Mouse (Mus musculus): ENCODE results near the gene Pla2g6.

The Pla2g6 gene

DNA sequence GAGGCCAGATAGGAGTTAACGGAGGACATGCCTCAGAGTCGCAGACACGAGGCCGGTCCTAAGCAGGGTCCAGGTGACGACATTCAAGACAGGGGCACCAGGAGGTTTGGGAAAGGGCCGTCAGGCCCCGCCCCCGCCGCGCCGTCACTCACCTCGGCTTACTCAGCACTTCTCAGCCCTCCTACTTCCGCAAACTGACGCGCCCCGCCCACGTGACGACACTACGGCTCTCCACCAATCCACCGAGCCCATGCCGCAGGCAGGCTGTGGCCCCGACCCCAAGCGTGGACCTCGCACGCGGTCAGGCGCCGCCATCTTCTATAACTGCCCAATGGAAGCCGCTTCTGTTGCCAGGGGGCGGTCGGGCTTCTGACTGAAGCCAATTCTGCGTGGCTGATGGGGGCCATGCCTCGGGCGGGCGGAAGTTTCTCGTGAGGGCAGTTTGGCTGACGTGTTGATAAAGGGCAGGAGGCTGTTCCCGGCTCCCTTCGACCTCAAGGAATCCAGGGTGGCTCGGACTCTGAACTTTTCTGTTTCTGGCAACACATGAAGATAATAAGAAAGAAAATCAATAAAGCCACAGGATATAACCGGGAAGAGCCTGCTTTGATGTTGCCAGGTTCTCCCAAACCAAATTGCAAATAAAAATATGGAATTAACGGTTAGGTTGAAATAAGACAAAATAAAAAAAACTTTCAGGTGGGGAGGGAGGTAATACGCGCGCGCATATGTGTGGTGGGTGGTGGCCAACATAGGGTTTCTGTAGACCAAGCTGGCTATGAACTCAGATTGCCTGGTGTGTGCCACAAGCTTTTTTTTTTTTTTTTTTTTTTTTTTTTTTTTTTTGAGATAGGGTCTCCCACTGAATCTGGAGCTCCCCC, at the start of gene Pla2g6:
Gene Pla2g6, minus strand, starts transcription at position 333 of the 881 bp plus-strand sequence.
- in situ Hi-C loops (cut with MboI; ENCODE audit: low pct_unique_long_range_greater_than_20kb in 1 of 2, low sequenced_read_pairs in 2 of 2, unreplicated experiment in 1 of 2) = no loop called here

DNA sequence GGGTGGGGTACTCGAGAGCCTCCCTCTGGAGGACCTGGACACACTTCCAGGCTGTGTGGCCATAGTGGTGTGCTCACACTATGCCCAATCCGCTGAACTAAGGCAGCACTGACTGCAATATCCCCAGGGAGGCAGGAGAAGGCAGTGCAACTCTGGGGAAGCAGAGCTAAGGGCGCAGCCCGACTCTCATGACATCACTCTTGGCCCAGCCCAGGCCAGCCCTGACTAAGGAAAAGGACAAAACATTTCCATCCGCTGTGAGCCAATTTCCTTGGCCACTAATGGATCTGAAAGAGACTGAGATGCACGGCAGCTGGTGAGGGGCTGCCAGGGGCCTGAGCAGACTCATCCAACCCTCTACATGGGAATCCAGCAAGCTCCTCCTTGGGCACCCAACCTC, 49.5 kb upstream of the Pla2g6 start:
- in situ Hi-C loops (cut with MboI; ENCODE audit: low pct_unique_long_range_greater_than_20kb in 1 of 2, low sequenced_read_pairs in 2 of 2, unreplicated experiment in 1 of 2) = no loop called here

DNA sequence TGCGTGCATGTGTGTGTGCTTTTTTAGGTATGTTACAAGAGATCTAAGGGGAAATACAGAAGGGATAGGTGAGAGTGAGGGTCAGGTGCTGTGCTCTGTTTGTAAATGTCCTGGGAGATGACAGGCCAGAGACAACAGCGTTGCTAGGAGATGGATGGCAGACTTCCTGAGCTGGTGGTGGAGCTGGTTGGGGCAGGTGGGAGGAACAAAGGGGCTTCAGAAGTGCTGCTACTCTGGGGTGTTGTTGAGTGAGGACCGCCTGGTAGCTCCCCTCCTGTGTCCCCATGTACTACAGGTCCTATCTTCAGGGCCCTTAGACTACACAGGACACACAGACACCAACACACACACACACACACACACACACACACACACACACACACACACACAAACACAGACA, 46.6 kb upstream of the Pla2g6 start:
- in situ Hi-C loops (cut with MboI; ENCODE audit: low pct_unique_long_range_greater_than_20kb in 1 of 2, low sequenced_read_pairs in 2 of 2, unreplicated experiment in 1 of 2) = no loop called here

DNA sequence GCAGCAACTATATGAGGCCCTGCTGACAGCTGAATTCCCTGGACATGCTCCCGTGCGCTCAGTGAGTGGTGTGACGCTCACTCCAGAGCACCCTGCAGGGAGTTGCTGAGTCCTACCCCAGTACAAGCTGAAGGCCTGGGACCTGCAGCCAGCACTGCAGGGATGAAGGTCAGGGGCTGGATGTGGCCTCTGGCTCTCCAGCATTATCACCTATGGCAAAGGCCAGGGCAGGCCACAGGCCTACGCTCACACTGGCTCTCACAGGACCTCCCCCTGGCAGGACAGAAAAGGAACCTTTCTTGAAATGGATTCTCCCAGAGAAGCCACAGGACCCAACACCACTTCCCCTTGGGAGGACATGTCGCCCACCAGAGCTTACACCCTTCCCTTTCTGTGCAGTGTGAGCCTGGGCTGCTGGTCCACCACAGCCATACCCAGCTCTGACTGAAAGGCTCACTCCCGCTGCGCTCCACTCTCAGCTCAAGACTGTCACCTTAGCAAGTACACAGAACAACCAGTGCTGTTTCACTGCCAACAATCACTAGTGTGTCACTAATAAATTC, 42.2 kb upstream of the Pla2g6 start:
- in situ Hi-C loops (cut with MboI; ENCODE audit: low pct_unique_long_range_greater_than_20kb in 1 of 2, low sequenced_read_pairs in 2 of 2, unreplicated experiment in 1 of 2) = no loop called here

DNA sequence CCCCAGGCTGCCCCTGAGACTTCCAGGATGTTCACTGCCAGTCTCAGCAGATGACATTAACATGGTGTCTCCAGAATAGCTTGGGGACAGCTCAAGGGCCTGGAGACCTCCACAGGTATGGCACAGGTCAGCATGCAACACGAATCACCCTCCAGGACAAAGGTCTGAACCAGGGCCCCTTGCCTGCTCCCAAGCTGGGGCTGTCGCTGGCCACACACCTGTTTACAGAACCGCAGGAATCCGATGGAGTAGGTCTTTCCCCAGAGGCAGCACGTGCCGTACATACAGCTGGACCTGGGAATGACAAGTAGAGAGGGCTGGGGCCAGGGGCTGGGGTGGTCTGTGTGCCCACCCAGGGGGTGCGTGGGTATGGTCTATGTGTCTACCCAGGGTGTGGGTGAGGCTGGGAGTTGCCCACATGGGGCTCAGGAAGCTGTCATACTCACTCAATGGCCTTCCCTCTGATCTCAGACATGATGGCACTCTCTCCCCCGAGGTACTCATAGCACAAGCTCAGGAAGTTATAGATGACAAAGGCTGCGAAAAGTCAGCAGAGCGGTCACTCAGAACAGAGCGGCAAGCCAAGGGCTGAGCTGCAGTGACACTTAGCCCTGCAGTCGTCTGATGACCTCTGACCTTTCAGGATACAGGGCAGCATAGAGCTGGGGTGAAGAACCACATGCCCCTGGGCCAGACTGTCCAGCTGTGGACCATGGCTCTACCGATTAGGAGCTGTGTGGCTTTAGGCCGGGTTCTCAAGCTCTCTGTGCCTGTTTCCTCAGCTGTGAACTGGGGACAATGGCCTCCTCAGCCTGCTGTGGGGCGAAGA, 41.5 kb upstream of the Pla2g6 start:
- in situ Hi-C loops (cut with MboI; ENCODE audit: low pct_unique_long_range_greater_than_20kb in 1 of 2, low sequenced_read_pairs in 2 of 2, unreplicated experiment in 1 of 2) = no loop called here

DNA sequence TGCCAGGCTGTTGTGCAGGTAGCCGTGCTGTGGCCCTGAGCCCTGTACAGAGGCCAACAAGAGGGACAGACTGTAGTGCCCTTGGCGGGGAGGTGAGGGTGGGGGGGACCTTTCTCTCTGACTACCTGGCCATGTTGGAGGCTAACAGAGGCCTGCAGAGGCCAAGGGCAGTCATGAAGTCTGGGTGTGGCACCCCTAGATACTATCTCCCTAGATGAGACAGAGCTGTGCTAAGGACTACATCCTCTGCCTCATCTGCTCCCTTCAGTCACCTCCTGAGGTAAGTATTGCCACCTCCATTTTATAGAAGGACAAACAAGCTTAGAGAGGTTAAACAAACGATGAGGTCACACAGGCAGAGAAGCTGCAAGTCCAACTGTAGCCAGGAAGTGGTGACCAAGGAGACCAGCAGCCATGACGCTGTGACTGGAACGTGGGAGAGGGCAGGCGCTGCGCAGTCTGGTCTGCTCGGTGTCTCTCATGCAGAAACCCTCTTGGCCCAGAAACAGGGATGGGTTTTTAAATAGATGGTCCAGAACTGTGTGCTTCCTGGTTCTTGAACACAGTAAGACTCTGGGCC, 40.8 kb upstream of the Pla2g6 start:
- in situ Hi-C loops (cut with MboI; ENCODE audit: low pct_unique_long_range_greater_than_20kb in 1 of 2, low sequenced_read_pairs in 2 of 2, unreplicated experiment in 1 of 2) = no loop called here

DNA sequence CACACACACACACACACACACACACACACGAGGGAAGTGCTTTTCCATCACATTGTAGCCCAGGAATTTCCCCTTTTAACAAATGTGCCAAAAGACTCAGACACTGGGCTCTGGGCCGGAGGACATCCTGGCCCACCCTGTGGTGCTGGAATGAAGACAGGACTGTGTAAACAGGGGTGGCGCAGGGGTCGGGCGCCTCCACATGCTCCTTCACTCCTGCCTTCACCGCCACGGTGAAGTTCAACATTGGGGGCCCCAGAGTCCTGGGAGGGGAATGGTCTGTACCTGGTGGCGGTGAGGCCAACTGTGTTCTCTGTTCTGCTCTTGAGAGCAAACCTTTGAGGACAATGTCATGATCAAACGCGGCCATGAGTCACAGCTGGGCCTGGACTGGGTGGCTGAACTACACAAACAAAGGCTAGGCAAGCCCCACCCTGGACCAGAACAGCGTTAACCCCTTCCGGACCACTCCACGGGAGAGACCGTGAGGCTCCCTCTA, 40.2 kb upstream of the Pla2g6 start:
- in situ Hi-C loops (cut with MboI; ENCODE audit: low pct_unique_long_range_greater_than_20kb in 1 of 2, low sequenced_read_pairs in 2 of 2, unreplicated experiment in 1 of 2) = no loop called here

DNA sequence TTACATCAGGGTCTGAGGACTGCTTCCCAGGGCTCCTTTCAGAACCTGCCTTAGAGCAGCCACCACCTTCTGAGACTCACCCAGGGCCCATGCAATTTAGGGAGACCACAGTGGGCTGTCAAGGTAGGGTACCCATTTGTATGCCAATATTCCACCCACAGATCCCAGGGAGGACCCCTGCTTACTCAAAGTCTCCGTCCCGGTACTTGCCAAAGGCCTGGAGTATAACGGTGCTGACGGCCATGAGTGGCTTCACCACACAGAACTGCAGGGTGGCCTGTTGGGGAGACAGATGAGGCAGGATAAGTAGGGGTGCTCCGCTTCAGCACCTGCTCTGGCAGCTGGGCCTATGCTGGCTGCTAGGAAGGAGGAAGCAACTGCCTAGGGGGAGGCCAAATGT, 38.2 kb upstream of the Pla2g6 start:
- in situ Hi-C loops (cut with MboI; ENCODE audit: low pct_unique_long_range_greater_than_20kb in 1 of 2, low sequenced_read_pairs in 2 of 2, unreplicated experiment in 1 of 2) = no loop called here

DNA sequence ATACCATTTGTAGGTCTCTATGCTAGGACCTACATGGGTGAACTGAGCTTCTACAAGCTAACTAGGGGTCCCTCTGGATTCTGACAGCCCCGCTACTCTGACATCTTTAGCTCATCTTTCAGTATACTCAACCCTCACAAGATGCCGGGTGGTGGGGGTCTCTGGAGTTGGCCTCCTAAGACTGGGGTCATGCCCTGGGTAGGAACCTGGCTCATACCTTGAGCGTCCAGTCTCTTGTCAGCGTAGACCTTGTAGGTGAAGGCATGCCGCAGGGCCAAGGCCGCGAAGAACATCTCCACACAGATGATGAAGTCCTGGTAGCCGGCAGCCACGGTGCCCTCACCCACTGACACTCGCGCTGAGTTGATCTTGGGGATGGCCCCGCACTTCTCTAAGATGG, 36.9 kb upstream of the Pla2g6 start:
- in situ Hi-C loops (cut with MboI; ENCODE audit: low pct_unique_long_range_greater_than_20kb in 1 of 2, low sequenced_read_pairs in 2 of 2, unreplicated experiment in 1 of 2) = no loop called here

DNA sequence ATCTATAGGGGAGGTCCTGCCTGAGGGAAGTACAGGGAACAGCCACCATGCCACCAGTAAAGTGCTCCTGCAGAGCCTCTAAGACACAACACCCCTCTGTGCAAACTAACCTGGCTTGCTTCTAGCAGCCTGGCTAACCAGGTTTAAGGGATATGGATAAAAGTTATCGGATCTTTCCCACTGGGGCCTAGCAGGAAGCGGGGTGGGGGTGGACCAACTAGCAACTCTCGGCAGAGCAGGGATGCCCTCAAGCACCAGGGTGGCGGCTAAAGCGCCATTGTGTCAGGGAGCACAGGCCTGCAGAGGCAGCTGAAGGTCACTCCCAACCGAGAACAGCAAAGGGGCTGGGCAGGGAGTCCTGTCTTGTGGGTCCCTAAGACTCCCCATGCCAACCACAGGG, 35.9 kb upstream of the Pla2g6 start:
- in situ Hi-C loops (cut with MboI; ENCODE audit: low pct_unique_long_range_greater_than_20kb in 1 of 2, low sequenced_read_pairs in 2 of 2, unreplicated experiment in 1 of 2) = no loop called here

DNA sequence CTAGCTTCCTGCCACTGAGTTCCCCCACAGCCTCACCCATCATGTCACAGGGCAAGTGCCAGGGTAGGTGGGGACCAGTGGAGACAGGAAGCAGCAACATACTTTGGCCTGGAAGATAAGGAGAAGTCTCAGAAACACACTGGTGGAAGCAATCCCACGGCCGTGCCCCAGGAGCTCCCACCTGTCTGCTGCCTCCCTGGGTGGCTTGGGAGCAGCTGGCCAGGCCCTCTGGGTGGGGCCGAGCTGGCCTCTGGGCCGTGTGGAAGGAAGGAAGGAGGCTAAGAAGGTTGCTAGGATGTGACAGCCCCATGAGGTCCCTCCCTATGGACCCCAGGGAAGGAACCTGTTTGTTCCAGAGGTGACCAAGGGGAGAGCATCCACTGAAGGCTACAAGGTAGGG, 32.8 kb upstream of the Pla2g6 start:
- in situ Hi-C loops (cut with MboI; ENCODE audit: low pct_unique_long_range_greater_than_20kb in 1 of 2, low sequenced_read_pairs in 2 of 2, unreplicated experiment in 1 of 2) = no loop called here

DNA sequence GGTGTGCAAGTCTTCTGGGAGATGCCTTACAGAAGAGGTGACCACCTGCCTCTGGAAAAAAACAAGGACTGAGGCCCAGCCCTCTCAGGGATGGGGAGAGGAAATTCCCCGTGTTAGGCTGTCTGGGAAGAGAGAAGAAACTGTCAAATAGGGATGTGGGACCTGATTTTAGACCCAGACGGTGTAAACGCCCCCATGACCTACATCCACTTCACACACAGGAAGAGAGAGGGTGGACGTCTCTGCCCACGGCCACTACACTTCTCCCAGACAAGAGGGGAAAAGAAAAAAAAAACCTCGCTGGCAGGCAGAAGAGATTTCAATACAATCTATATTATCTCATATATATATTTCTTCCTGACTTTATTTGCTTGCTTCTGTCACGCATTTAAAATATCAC, 32.2 kb upstream of the Pla2g6 start:
- in situ Hi-C loops (cut with MboI; ENCODE audit: low pct_unique_long_range_greater_than_20kb in 1 of 2, low sequenced_read_pairs in 2 of 2, unreplicated experiment in 1 of 2) = no loop called here

DNA sequence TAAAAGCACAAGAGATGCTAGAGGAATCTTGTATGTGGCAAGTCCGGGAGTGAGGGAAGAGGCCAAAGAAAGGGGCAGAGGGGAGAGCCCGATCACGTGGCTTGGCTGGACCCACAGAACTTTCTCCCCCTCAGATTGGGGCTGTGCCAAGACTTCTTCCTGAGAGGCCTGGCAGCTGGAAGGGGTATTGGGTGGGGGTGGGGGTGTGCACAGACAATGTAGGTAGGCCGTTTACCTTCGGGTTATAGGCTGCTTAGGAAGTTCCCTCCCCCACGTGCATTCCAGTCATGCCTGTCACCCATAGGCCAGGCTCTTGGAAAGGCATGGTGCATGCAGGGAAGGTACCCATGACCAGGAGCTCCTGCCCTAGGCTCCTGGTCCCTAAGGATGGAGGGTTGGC, 31.8 kb upstream of the Pla2g6 start:
- in situ Hi-C loops (cut with MboI; ENCODE audit: low pct_unique_long_range_greater_than_20kb in 1 of 2, low sequenced_read_pairs in 2 of 2, unreplicated experiment in 1 of 2) = no loop called here

DNA sequence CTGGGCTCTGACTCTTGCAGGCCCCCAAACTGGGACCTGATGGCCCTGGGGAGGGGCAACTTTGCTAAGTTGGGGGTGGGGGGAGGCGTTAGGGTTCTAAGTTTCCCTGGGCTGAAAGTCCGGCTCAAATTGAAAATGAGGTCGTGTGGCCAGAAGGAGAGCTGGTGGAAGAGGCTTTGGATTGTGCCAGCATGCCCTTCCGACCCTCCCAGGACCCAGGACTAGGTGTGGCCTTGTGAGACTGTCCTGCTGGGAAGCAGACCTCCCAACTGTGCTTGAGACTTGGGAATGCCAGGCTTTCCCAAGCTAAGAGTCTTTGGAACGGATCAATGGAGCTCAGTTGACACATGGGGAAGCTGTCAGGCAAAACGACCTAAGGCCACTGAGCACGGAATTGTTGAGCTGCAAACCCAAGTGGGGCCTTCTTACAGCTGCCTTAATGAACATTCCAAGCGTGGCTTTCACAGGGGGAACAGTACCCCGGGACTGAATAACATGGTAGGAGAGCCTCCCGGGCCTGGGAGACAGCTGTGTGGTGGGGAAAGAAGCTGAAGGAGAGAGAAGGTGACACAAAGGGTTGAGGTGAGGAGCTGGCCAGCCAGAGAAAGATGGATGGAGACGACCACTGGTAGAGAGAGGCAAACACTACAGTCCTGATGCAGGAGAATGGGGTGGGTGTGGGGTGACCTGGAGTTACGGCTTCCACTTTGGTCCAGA, 29.9 kb upstream of the Pla2g6 start:
- in situ Hi-C loops (cut with MboI; ENCODE audit: low pct_unique_long_range_greater_than_20kb in 1 of 2, low sequenced_read_pairs in 2 of 2, unreplicated experiment in 1 of 2) = no loop called here

DNA sequence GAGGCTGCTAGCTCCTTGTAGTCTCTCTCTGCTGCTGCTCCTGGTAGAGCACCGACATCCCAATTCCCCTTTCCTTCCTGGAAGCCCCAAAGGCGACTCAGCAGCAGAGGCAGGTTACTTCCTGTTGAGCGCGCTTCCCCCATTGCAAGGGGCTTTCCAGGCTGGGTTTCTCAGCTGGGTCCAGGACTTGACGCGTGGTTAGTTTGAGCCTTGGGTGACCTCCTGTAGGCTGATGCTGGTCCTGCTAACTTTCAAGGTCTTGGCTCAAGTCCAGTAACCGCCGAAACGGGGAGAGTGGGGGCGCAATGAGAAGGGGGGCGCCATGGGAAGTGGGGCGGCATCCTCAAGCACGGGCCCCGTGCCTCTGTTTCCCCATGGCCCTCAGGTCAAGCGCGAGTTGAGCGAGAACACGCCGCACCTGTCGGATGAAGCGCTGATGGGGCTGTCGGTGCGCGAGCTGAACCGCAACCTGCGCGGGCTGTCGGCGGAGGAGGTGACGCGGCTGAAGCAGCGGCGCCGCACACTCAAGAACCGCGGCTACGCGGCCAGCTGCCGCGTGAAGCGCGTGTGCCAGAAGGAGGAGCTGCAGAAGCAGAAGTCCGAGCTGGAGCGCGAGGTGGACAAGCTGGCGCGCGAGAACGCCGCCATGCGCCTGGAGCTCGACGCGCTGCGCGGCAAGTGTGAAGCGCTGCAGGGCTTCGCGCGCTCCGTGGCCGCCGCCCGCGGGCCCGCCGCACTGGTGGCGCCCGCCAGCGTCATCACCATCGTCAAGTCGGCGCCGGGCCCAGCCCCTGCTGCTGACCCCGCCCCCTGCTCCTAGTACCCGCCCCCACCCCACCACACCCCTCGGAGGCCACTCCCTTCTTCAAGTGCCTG, 29.1 kb upstream of the Pla2g6 start:
- in situ Hi-C loops (cut with MboI; ENCODE audit: low pct_unique_long_range_greater_than_20kb in 1 of 2, low sequenced_read_pairs in 2 of 2, unreplicated experiment in 1 of 2) = no loop called here

DNA sequence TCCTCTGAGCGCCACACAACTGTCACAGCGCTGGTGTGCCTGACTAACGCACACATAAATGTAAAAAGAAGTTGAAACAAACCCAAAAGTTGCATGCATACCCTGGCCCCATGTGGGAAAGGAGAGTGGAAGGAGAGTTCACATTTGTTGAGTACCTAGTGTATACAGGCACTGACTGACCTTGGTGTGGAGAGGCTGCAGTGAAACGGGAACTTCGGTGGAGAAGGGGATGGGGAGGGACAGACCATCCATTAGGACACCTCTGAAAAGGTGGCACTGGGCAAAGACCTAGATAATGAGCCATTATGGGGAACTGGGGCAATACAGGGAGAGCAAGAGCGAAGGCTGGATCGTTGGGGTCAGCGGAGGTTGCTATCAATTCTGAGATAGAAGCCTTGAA, 28.3 kb upstream of the Pla2g6 start:
- in situ Hi-C loops (cut with MboI; ENCODE audit: low pct_unique_long_range_greater_than_20kb in 1 of 2, low sequenced_read_pairs in 2 of 2, unreplicated experiment in 1 of 2) = no loop called here

DNA sequence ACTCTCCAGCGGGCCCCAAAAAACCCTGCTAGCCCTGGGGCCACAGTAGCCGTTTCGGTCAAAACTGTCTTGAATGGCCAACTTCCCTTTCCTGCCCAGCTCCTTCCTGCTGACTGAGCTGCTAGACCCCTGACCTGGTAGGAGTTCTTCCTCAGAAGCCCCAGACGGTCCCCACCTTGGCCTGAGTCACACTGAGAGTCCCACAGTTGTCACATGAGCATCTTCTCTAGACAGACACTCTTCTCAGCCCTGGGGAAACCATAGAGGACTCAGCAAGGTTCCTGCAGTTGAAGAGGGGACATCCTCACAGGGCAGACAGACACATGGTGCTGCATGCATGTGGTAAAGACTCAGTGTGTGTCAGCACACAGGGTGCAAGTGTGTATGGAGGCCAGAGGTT, 26.4 kb upstream of the Pla2g6 start:
- in situ Hi-C loops (cut with MboI; ENCODE audit: low pct_unique_long_range_greater_than_20kb in 1 of 2, low sequenced_read_pairs in 2 of 2, unreplicated experiment in 1 of 2) = no loop called here

All from mouse embryonic stem cell (cell line).